Mouse (Mus musculus) MEL (cell line): ENCODE data around the gene Zcchc3. TPM values are rescaled to one million over a fixed set of nuclear protein-coding genes. Genes with fewer than 3 reads are reported as not detected.
A peak's percentile ranks its signal among the peaks of the same experiment; 100 is the strongest.

ENCODE experiments used
- DNase-seq: peaks from one replicate; pipeline ENCODE4 v3.0.0; 2011; ENCODE audit warnings: low read depth, low spot score
- H3K27ac ChIP-seq: 2 replicates; pipeline ENCODE4 v1.5.1; 2012; ENCODE audit warnings: low read depth, mild to moderate bottlenecking, control low read depth, low read length, moderate library complexity; ENCODE audit not compliant: control insufficient read depth
- H3K27me3 ChIP-seq, 2 experiments: fragments of 150-350 bp in 1 of 2; sonication (generic) in 1 of 2; 2 replicates each; pipeline ENCODE4 v1.6.1; 2012; ENCODE audit warnings: low read length in 2 of 2, mild to moderate bottlenecking in 2 of 2, improper control_type of control experiment in 1 of 2, moderate library complexity in 1 of 2; ENCODE audit not compliant: insufficient read depth in 2 of 2, control insufficient read depth in 1 of 2
- H3K36me3 ChIP-seq, 2 experiments: 2 replicates each; pipeline ENCODE4 v1.6.1; 2012 to 2014; ENCODE audit warnings: low read length in 2 of 2, improper control_type of control experiment in 1 of 2, inconsistent platforms in 1 of 2, mild to moderate bottlenecking in 1 of 2; ENCODE audit not compliant: insufficient read depth in 2 of 2, control insufficient read depth in 1 of 2
- H3K4me1 ChIP-seq, 2 experiments: fragments of 150-350 bp in 1 of 2; sonication (generic) in 1 of 2; 2 replicates each; pipeline ENCODE4 v1.6.1; 2012; ENCODE audit warnings: low read length in 2 of 2, improper control_type of control experiment in 1 of 2, mild to moderate bottlenecking in 1 of 2; ENCODE audit not compliant: insufficient read depth in 2 of 2, control insufficient read depth in 1 of 2
- H3K4me3 ChIP-seq, 2 experiments: fragments of 150-350 bp in 1 of 2; sonication (generic) in 1 of 2; 2 replicates each; pipeline ENCODE4 v1.5.1; 2012; ENCODE audit warnings: low read depth in 2 of 2, low read length in 2 of 2, mild to moderate bottlenecking in 2 of 2, moderate library complexity in 2 of 2, control low read depth in 1 of 2, improper control_type of control experiment in 1 of 2; ENCODE audit not compliant: control insufficient read depth in 1 of 2, insufficient read depth in 1 of 2
- H3K79me2 ChIP-seq: 2 replicates; pipeline ENCODE4 v1.6.1; 2012; ENCODE audit warnings: mild to moderate bottlenecking, low read length, moderate library complexity; ENCODE audit not compliant: control insufficient read depth, poor library complexity, insufficient read depth
- H3K9ac ChIP-seq: 2 replicates; pipeline ENCODE4 v1.6.1; 2012; ENCODE audit warnings: low read depth, mild to moderate bottlenecking, control low read depth, low read length, moderate library complexity; ENCODE audit not compliant: control insufficient read depth, poor library complexity, severe bottlenecking
- H3K9me3 ChIP-seq: fragments of 150-350 bp; sonication (generic); replicated peaks from 2 replicates; pipeline ENCODE4 v1.6.1; 2012; ENCODE audit warnings: mild to moderate bottlenecking, low read length, improper control_type of control experiment, moderate library complexity; ENCODE audit not compliant: insufficient read depth
- BHLHE40 ChIP-seq: IDR thresholded peaks from 2 replicates; pipeline ENCODE4 v1.6.1; 2012; ENCODE audit warnings: low read depth, mild to moderate bottlenecking, inconsistent platforms, low read length, improper control_type of control experiment, borderline replicate concordance
- CHD1 ChIP-seq: IDR thresholded peaks from 2 replicates; pipeline ENCODE4 v1.6.1; 2012; ENCODE audit warnings: low read depth, mild to moderate bottlenecking, inconsistent platforms, low read length, improper control_type of control experiment
- CHD2 ChIP-seq: IDR thresholded peaks from 2 replicates; pipeline ENCODE4 v1.6.1; 2011; ENCODE audit warnings: low read length, improper control_type of control experiment
- E2F4 ChIP-seq: IDR thresholded peaks from 2 replicates; pipeline ENCODE4 v1.6.1; 2011; ENCODE audit warnings: low read depth, low read length, improper control_type of control experiment, borderline replicate concordance
- ELF1 ChIP-seq: IDR thresholded peaks from 2 replicates; pipeline ENCODE4 v1.6.1; 2014; ENCODE audit warnings: low read depth, mild to moderate bottlenecking, inconsistent platforms, low read length, improper control_type of control experiment, moderate library complexity
- EP300 ChIP-seq, 2 experiments: IDR thresholded peaks; 2 replicates each; pipeline ENCODE4 v1.6.1; 2011; ENCODE audit warnings: improper control_type of control experiment in 2 of 2, low read length in 2 of 2, low read depth in 1 of 2, mild to moderate bottlenecking in 1 of 2
- GATA1 ChIP-seq: IDR thresholded peaks from 2 replicates; pipeline ENCODE4 v1.6.1; 2011; ENCODE audit warnings: low read depth, low read length, improper control_type of control experiment
- HCFC1 ChIP-seq: IDR thresholded peaks from 2 replicates; pipeline ENCODE4 v1.6.1; 2012; ENCODE audit warnings: low read depth, mild to moderate bottlenecking, inconsistent platforms, low read length, improper control_type of control experiment, moderate library complexity
- JUND ChIP-seq: IDR thresholded peaks from 2 replicates; pipeline ENCODE4 v1.6.1; 2011; ENCODE audit warnings: low read depth, mild to moderate bottlenecking, improper control_type of control experiment, low read length
- KAT2A ChIP-seq: conservative IDR thresholded peaks from 2 replicates; pipeline ENCODE4 v1.6.1; 2012; ENCODE audit warnings: low read depth, low read length, improper control_type of control experiment, inconsistent platforms
- MAZ ChIP-seq: IDR thresholded peaks from 2 replicates; pipeline ENCODE4 v1.6.1; 2012; ENCODE audit warnings: low read depth, mild to moderate bottlenecking, inconsistent platforms, low read length, improper control_type of control experiment
- MEF2A ChIP-seq: IDR thresholded peaks from 2 replicates; pipeline ENCODE4 v1.6.1; 2014; ENCODE audit warnings: low read depth, mild to moderate bottlenecking, inconsistent platforms, low read length, improper control_type of control experiment; ENCODE audit not compliant: poor library complexity, insufficient replicate concordance, severe bottlenecking; ENCODE audit errors: extremely low read depth
- MXI1 ChIP-seq: IDR thresholded peaks from 2 replicates; pipeline ENCODE4 v1.6.1; 2011; ENCODE audit warnings: mild to moderate bottlenecking, low read depth, low read length, improper control_type of control experiment
- MYC ChIP-seq: IDR thresholded peaks from 2 replicates; pipeline ENCODE4 v1.6.1; 2011; ENCODE audit warnings: low read depth, mild to moderate bottlenecking, low read length, improper control_type of control experiment, moderate library complexity
- NELFE ChIP-seq: IDR thresholded peaks from 2 replicates; pipeline ENCODE4 v1.6.1; 2011; ENCODE audit warnings: low read depth, low read length, improper control_type of control experiment
- NRF1 ChIP-seq: IDR thresholded peaks from 2 replicates; pipeline ENCODE4 v1.6.1; 2014; ENCODE audit warnings: low read depth, mild to moderate bottlenecking, inconsistent platforms, low read length, improper control_type of control experiment, moderate library complexity; ENCODE audit not compliant: poor library complexity, insufficient read depth, severe bottlenecking
- POLR2AphosphoS5 ChIP-seq: IDR thresholded peaks from 2 replicates; pipeline ENCODE4 v1.6.1; 2012; ENCODE audit warnings: low read depth, borderline replicate concordance, mild to moderate bottlenecking, inconsistent platforms, low read length, moderate library complexity, mixed read lengths
- RAD21 ChIP-seq: IDR thresholded peaks from 2 replicates; pipeline ENCODE4 v1.6.1; 2011; ENCODE audit warnings: mild to moderate bottlenecking, low read depth, low read length, improper control_type of control experiment
- RCOR1 ChIP-seq: IDR thresholded peaks from 2 replicates; pipeline ENCODE4 v1.6.1; 2012; ENCODE audit warnings: low read depth, mild to moderate bottlenecking, inconsistent platforms, low read length, improper control_type of control experiment
- SIN3A ChIP-seq: IDR thresholded peaks from 2 replicates; pipeline ENCODE4 v1.6.1; 2012; ENCODE audit warnings: low read length, improper control_type of control experiment, inconsistent platforms
- SMC3 ChIP-seq: IDR thresholded peaks from 2 replicates; pipeline ENCODE4 v1.6.1; 2011; ENCODE audit warnings: low read depth, low read length, improper control_type of control experiment
- TAL1 ChIP-seq: IDR thresholded peaks from 2 replicates; pipeline ENCODE4 v1.6.1; 2012; ENCODE audit warnings: mild to moderate bottlenecking, inconsistent platforms, low read length, moderate library complexity, mixed read lengths
- TCF12 ChIP-seq: IDR thresholded peaks from 2 replicates; pipeline ENCODE4 v1.6.1; 2014; ENCODE audit warnings: low read depth, mild to moderate bottlenecking, inconsistent platforms, low read length, improper control_type of control experiment, moderate library complexity
- USF2 ChIP-seq, 2 experiments: IDR thresholded peaks; 2 replicates each; pipeline ENCODE4 v1.6.1; 2011 to 2012; ENCODE audit warnings: improper control_type of control experiment in 2 of 2, low read length in 2 of 2, borderline replicate concordance in 1 of 2, inconsistent platforms in 1 of 2, low read depth in 1 of 2, mild to moderate bottlenecking in 1 of 2; ENCODE audit not compliant: insufficient read depth in 1 of 2
- ZKSCAN1 ChIP-seq: IDR thresholded peaks from 2 replicates; pipeline ENCODE4 v1.6.1; 2012; ENCODE audit warnings: low read depth, mild to moderate bottlenecking, inconsistent platforms, low read length, improper control_type of control experiment, moderate library complexity
- polyA plus RNA-seq, 2 experiments: library from polyadenylated mRNA; stranded (reverse) in 1 of 2; unstranded in 1 of 2; fragments of >175 nt in 1 of 2; fragments of >200 nt in 1 of 2; gene quantifications; 2 replicates each; pipeline versions ENCODE4 v1.2.1 to v1.2.4; 2012; ENCODE audit warnings: low replicate concordance in 2 of 2, low read depth in 1 of 2; ENCODE audit not compliant: insufficient read length in 2 of 2, insufficient read depth in 1 of 2, missing spikeins in 1 of 2
- total RNA-seq: library from RNA; depleted of rRNA; stranded (reverse); fragments of 300-350 nt; gene quantifications from 2 replicates; pipeline ENCODE4 v1.2.3, GENCODE M21; 2012

The Zcchc3 gene
- total and polyA plus RNA-seq, 3 experiments: 5.7 to 12.1 TPM; not detected in 1

DNA sequence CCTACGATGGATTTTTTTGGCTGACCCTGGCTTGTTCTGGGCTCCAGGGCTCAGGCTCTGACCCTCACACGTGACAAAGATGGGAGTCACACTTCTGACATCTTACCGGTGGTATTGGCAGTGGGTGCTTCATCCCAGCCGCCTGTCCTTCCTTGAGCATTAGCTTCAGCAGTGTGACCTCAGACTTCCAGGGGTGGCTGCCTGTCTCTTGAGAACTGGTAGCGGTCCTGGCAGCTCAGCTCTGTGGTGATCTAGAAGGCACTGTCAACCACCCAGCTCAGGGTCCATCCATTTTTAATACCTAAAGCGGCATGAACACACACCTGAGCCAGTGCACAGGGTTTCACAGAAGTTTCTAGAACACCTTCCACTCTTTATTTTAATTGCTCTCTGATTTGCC is 5.0 kb downstream of the Zcchc3 start:
- H3K27ac ChIP-seq: no peak overlapping the region
- peaks cover 0 to 14% of the 10 kb centered on the region in 2 experiments; a peak in 3 of 4 replicates for H3K4me1 ChIP-seq
- H3K4me3 ChIP-seq: no peak overlapping the region

GRCm38 (mm10) chr2:152406126-152406525 is 8.7 kb downstream of the Zcchc3 start:
- no peaks in the 10 kb centered on the region for H3K9me3 ChIP-seq
- no peak for TF ChIP-seq CHD1
- peak; percentile 84; the same call in 1 of the 2 replicates for TF ChIP-seq MAZ
- peak; percentile 62; the same call in 1 of the 2 replicates for TF ChIP-seq ELF1
- peak; percentile 77; the same call in 1 of the 2 replicates for TF ChIP-seq CHD2
- TF ChIP-seq BHLHE40: no peak
- no peak for TF ChIP-seq JUND
- peak; percentile 36; the same call in 1 of the 2 replicates for TF ChIP-seq NRF1
- TF ChIP-seq KAT2A: no peak
- TF ChIP-seq SIN3A: peak; percentile 93
- TF ChIP-seq EP300 (IDR thresholded peaks at IDR 0.05; ENCODE audit: low read depth in 1 of 2, low read length in 2 of 2): no peak
- TF ChIP-seq TCF12: no peak
- TF ChIP-seq HCFC1: peak; percentile 49; the same call in 1 of the 2 replicates
- no peak for TF ChIP-seq POLR2AphosphoS5
- peak; percentile 86 for TF ChIP-seq MXI1
- TF ChIP-seq, all 39 proteins: peak for 7
- peaks cover 0 to 14% of the 10 kb centered on the region in 2 experiments; a peak in 2 of 4 replicates for H3K4me1 ChIP-seq
- no peak overlapping the region for H3K27ac ChIP-seq
- peak overlapping the region; percentile 54 for H3K9ac ChIP-seq
- H3K79me2 ChIP-seq: no peaks in the 10 kb centered on the region
- no peaks in the 10 kb centered on the region for H3K27me3 ChIP-seq
- H3K36me3 ChIP-seq: no peaks in the 10 kb centered on the region
- H3K4me3 ChIP-seq: peak overlapping the region; percentile 51 to 71
- DNase-seq: peak; percentile 98

More for the DNA sequence above, 5.0 kb downstream of the Zcchc3 start:
- no peak for TF ChIP-seq RAD21
- TF ChIP-seq TAL1: no peak
- TF ChIP-seq NELFE: no peak
- no peak for TF ChIP-seq CHD1
- no peak for TF ChIP-seq TCF12
- no peak for TF ChIP-seq SMC3
- no peak for TF ChIP-seq E2F4
- no peak for TF ChIP-seq MXI1
- TF ChIP-seq MEF2A: no peak
- TF ChIP-seq GATA1: no peak
- TF ChIP-seq RCOR1: no peak
- no peak for TF ChIP-seq EP300 (IDR thresholded peaks at IDR 0.05; ENCODE audit: low read depth in 1 of 2, low read length in 2 of 2)
- TF ChIP-seq MYC: no peak
- no peak for TF ChIP-seq MAZ
- no peak for TF ChIP-seq USF2 (IDR thresholded peaks at IDR 0.05; ENCODE audit: borderline replicate concordance in 1 of 2, insufficient read depth in 1 of 2, low read depth in 1 of 2, low read length in 2 of 2)
- TF ChIP-seq BHLHE40: no peak
- TF ChIP-seq ZKSCAN1: no peak
- TF ChIP-seq CHD2: no peak
- H3K9me3 ChIP-seq: no peaks in the 10 kb centered on the region
- no peak overlapping the region for H3K9ac ChIP-seq
- H3K36me3 ChIP-seq: no peaks in the 10 kb centered on the region
- no peak for DNase-seq
- H3K79me2 ChIP-seq: peaks cover 12% of the 10 kb centered on the region
- no peaks in the 10 kb centered on the region for H3K27me3 ChIP-seq
